Mouse (Mus musculus) lung, embryonic 16.5 days (tissue): ENCODE data around the gene Sec14l4. TPM values are rescaled to one million over a fixed set of nuclear protein-coding genes. Genes with fewer than 3 reads are reported as not detected.

ENCODE experiments used
- ATAC-seq: fragments of 200-750 bp; cut with Nextera tagmentation; 2 replicates; pipeline ENCODE4 v1.8.0; 2017; ENCODE audit warnings: low read depth, mild to moderate bottlenecking, moderate library complexity
- H3K27ac ChIP-seq: fragments of 300-500 bp; sonication (generic); 2 replicates; pipeline ENCODE4 v1.5.1; 2014; ENCODE audit warnings: mild to moderate bottlenecking, control low read depth, low read length
- H3K27me3 ChIP-seq: fragments of 300-500 bp; sonication (generic); 2 replicates; pipeline ENCODE4 v1.6.1; 2014; ENCODE audit warnings: low read depth, low read length, mixed read lengths; ENCODE audit not compliant: control insufficient read depth, insufficient read depth
- H3K36me3 ChIP-seq: fragments of 300-500 bp; sonication (generic); 2 replicates; pipeline ENCODE4 v1.6.1; 2014; ENCODE audit warnings: low read length; ENCODE audit not compliant: control insufficient read depth, insufficient read depth
- H3K4me1 ChIP-seq: fragments of 300-500 bp; sonication (generic); replicated peaks from 2 replicates; pipeline ENCODE4 v1.6.1; 2014; ENCODE audit warnings: low read length, mixed read lengths; ENCODE audit not compliant: control insufficient read depth, insufficient read depth
- H3K4me2 ChIP-seq: fragments of 300-500 bp; sonication (generic); 2 replicates; pipeline ENCODE4 v1.6.1; 2014; ENCODE audit warnings: low read depth, low read length, control low read depth
- H3K4me3 ChIP-seq: fragments of 300-500 bp; sonication (generic); 2 replicates; pipeline ENCODE4 v1.5.1; 2014; ENCODE audit warnings: mild to moderate bottlenecking, low read length, control low read depth
- H3K9ac ChIP-seq: fragments of 300-500 bp; sonication (generic); 2 replicates; pipeline ENCODE4 v1.6.1; 2014; ENCODE audit warnings: low read length, control low read depth
- H3K9me3 ChIP-seq: fragments of 300-500 bp; sonication (generic); 2 replicates; pipeline ENCODE4 v1.6.1; 2016; ENCODE audit warnings: low read length; ENCODE audit not compliant: control insufficient read depth
- WGBS: fragments of 180-500 bp; shearing (Covaris S2); extraction: QIAGEN DNeasy Blood & Tissue Kit; methylation state at CpG from one replicate; pipeline ENCODE4 v1.1.7; 2014; 5-methylcytosine and 5-hydroxymethylcytosine counted together
- polyA plus RNA-seq: library from polyadenylated mRNA; unstranded; fragments of >200 nt; fragmentation: Nextera tagmentation; extraction: Ambion mirVana; gene quantifications from 2 replicates; pipeline ENCODE4 v1.2.1, GENCODE M21; 2015

The Sec14l4 gene
- polyA plus RNA-seq, 1 experiment from 2014 or later, result 24.1 TPM

GRCm38 (mm10) chr11:4083316-4084078 is 52.2 kb downstream of the Sec14l4 start:
- Histone ChIP-seq H3K9ac (no peak overlapping the region), H3K27ac (no peak overlapping the region), H3K4me1 (no peaks in the 10 kb centered on the region), H3K36me3 (no peaks in the 10 kb centered on the region), H3K4me2 (no peak overlapping the region), H3K9me3 (no peaks in the 10 kb centered on the region), H3K27me3 (no peaks in the 10 kb centered on the region), H3K4me3 (no peak overlapping the region)
- 0 out of 2 replicates have a peak, but pooled peaks have one; percentile 20 for ATAC-seq
- 29% methylated on average over 5 of the region's 5 CpGs for WGBS

GRCm38 (mm10) chr11:4086246-4086645 is 55.0 kb downstream of the Sec14l4 start:
- no peak for ATAC-seq
- Histone ChIP-seq H3K36me3 (peaks cover 4% of the 10 kb centered on the region), H3K9ac (no peak overlapping the region), H3K4me3 (no peak overlapping the region), H3K9me3 (no peaks in the 10 kb centered on the region), H3K4me2 (no peak overlapping the region), H3K27ac (no peak overlapping the region), H3K27me3 (no peaks in the 10 kb centered on the region), H3K4me1 (no peaks in the 10 kb centered on the region)
- WGBS, result 57% methylated on average over 1 of the region's 1 CpGs

GRCm38 (mm10) chr11:4087267-4087666 is 56.0 kb downstream of the Sec14l4 start:
- no peak overlapping the region for H3K9ac ChIP-seq
- no peak overlapping the region for H3K4me3 ChIP-seq
- WGBS, result 62% methylated on average over 2 of the region's 2 CpGs
- H3K27ac ChIP-seq, result no peak overlapping the region
- peaks cover 12% of the 10 kb centered on the region for H3K36me3 ChIP-seq
- H3K9me3 ChIP-seq, result no peaks in the 10 kb centered on the region
- H3K27me3 ChIP-seq, result no peaks in the 10 kb centered on the region
- no peak for ATAC-seq
- no peak overlapping the region for H3K4me2 ChIP-seq
- no peaks in the 10 kb centered on the region for H3K4me1 ChIP-seq

GRCm38 (mm10) chr11:4093459-4094377 is 62.5 kb downstream of the Sec14l4 start:
- H3K27me3 ChIP-seq, result no peaks in the 10 kb centered on the region
- no peak overlapping the region for H3K9ac ChIP-seq
- peaks cover 19% of the 10 kb centered on the region for H3K4me1 ChIP-seq
- peaks cover 12% of the 10 kb centered on the region for H3K36me3 ChIP-seq
- no peaks in the 10 kb centered on the region for H3K9me3 ChIP-seq
- peak overlapping the region; percentile 81; the same call in 1 of the 2 replicates for H3K4me2 ChIP-seq
- H3K4me3 ChIP-seq, result 0 out of 2 replicates have a peak overlapping the region, but pooled peaks have one; percentile 62
- no peak overlapping the region for H3K27ac ChIP-seq
- WGBS, result 77% methylated on average over 18 of the region's 18 CpGs
- ATAC-seq, result no peak

- H3K9ac ChIP-seq, result peak overlapping the region; percentile 74
- no peaks in the 10 kb centered on the region for H3K27me3 ChIP-seq
- H3K4me3 ChIP-seq, result peak overlapping the region; percentile 62
- peak overlapping the region; percentile 72 for H3K27ac ChIP-seq
- ATAC-seq, result no peak
- 9% methylated on average over 22 of the region's 24 CpGs for WGBS
- peaks cover 12% of the 10 kb centered on the region for H3K36me3 ChIP-seq
- H3K4me1 ChIP-seq, result peaks cover 19% of the 10 kb centered on the region
- H3K9me3 ChIP-seq, result no peaks in the 10 kb centered on the region
- H3K4me2 ChIP-seq, result peak overlapping the region; percentile 81
Measured at GRCm38 (mm10) chr11:4094378-4095170, 63.3 kb downstream of the Sec14l4 start.

- Histone ChIP-seq H3K4me1 (peaks cover 19% of the 10 kb centered on the region), H3K4me2 (peak within 1 kb of the TSS; percentile 81), H3K27me3 (no peaks in the 10 kb centered on the region), H3K9me3 (no peaks in the 10 kb centered on the region), H3K9ac (peak within 1 kb of the TSS; percentile 74), H3K27ac (peak within 1 kb of the TSS; percentile 72), H3K4me3 (peak within 1 kb of the TSS; percentile 62), H3K36me3 (peaks cover 12% of the 10 kb centered on the region)
- peak; percentile 26; the same call in 1 of the 2 replicates for ATAC-seq
- 6% methylated on average over 32 of the region's 34 CpGs for WGBS
Measured at GRCm38 (mm10) chr11:4095171-4096053, 64.2 kb downstream of the Sec14l4 start, which contains the start of gene Mtfp1. Gene Mtfp1, minus strand, starts transcription at chr11:4095445.

- Histone ChIP-seq H3K27me3 (no peaks in the 10 kb centered on the region), H3K4me3 (peak overlapping the region; percentile 62), H3K36me3 (peaks cover 8% of the 10 kb centered on the region), H3K4me1 (peaks cover 19% of the 10 kb centered on the region), H3K9me3 (no peaks in the 10 kb centered on the region), H3K4me2 (peak overlapping the region; percentile 92), H3K27ac (peak overlapping the region; percentile 93), H3K9ac (peak overlapping the region; percentile 83)
- ATAC-seq, result peak; percentile 96
- WGBS, result 2% methylated on average over 45 of the region's 45 CpGs
Measured at GRCm38 (mm10) chr11:4096054-4096984, 65.1 kb downstream of the Sec14l4 start.
